Mouse (Mus musculus) cortical plate, adult 2 months (tissue): ENCODE measurements at regions not wholly inside any gene's neighbourhood (a gene's known extent, or its start where the extent isn't known, plus 50 kb on each side); places are given as distances from the start of the nearest gene placed in this dataset.

Experiments
- CTCF ChIP-seq: fragments of 200-500 bp; IDR thresholded peaks from 2 replicates; pipeline ENCODE4 v1.5.1; 2011; ENCODE audit warnings: mild to moderate bottlenecking, control low read depth, low read length; ENCODE audit not compliant: insufficient read depth; ENCODE audit errors: extremely low read depth
- POLR2A ChIP-seq: fragments of 200-500 bp; IDR thresholded peaks from 2 replicates; pipeline ENCODE4 v1.6.1; 2011; ENCODE audit warnings: mild to moderate bottlenecking, low read length, control low read depth; ENCODE audit not compliant: insufficient read depth; ENCODE audit errors: extremely low read depth

DNA sequence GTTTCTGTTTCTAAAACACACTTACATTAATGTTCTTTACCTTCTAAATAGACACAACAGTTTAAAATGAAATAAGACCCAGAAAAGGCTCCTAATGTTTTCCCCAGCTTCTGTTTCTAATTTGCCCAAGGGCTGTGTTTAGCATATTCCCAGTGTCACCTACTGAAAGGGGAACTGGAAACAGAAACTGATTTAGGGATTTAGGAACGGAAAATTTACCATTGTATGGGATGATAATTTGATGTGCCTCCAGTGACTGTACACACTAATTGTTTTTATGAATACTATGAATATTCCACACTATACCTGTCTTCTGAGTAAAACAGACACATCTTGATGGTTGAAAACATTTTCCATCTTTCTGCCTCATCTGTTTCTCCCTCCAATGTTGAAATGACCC is 728.0 kb upstream of the Cited2 start:
- TF ChIP-seq POLR2A, result no peak
- TF ChIP-seq CTCF, result no peak
